Mouse (Mus musculus) liver, adult 2 months (tissue): ENCODE data around the gene Foxb1. TPM values are rescaled to one million over a fixed set of nuclear protein-coding genes. Genes with fewer than 3 reads are reported as not detected.

Experiments used
- DNase-seq: peaks from one replicate; pipeline ENCODE4 v3.0.0-alpha.2; 2011; ENCODE audit warnings: low read depth, low spot score; ENCODE audit errors: extremely low read depth
- H3K27ac ChIP-seq: fragments of 200-500 bp; replicated peaks from 2 replicates; pipeline ENCODE4 v1.5.1; 2012; ENCODE audit warnings: low read depth, mild to moderate bottlenecking, control low read depth, inconsistent platforms, low read length; ENCODE audit not compliant: insufficient read depth
- H3K27me3 ChIP-seq: fragments of 200-500 bp; 2 replicates; pipeline ENCODE4 v1.6.1; 2012; ENCODE audit warnings: mild to moderate bottlenecking, moderate library complexity, low read length, inconsistent platforms; ENCODE audit not compliant: control insufficient read depth, insufficient read depth
- H3K36me3 ChIP-seq: fragments of 200-500 bp; 2 replicates; pipeline ENCODE4 v1.6.1; 2012; ENCODE audit warnings: low read length, inconsistent platforms; ENCODE audit not compliant: control insufficient read depth, insufficient read depth
- H3K4me1 ChIP-seq: fragments of 200-500 bp; 2 replicates; pipeline ENCODE4 v1.6.1; 2011; ENCODE audit warnings: low read length; ENCODE audit not compliant: control insufficient read depth, insufficient read depth
- H3K4me3 ChIP-seq: fragments of 200-500 bp; 2 replicates; pipeline ENCODE4 v1.5.1; 2011; ENCODE audit warnings: low read depth, mild to moderate bottlenecking, control low read depth, low read length, moderate library complexity; ENCODE audit not compliant: insufficient read depth
- H3K79me2 ChIP-seq: fragments of 200-500 bp; 2 replicates; pipeline ENCODE4 v1.6.1; 2012; ENCODE audit warnings: inconsistent platforms, mild to moderate bottlenecking, low read length, moderate library complexity; ENCODE audit not compliant: control insufficient read depth, insufficient read depth
- H3K9ac ChIP-seq: fragments of 200-500 bp; 2 replicates; pipeline ENCODE4 v1.6.1; 2012; ENCODE audit warnings: low read depth, mild to moderate bottlenecking, control low read depth, inconsistent platforms, low read length
- CTCF ChIP-seq: fragments of 200-500 bp; IDR thresholded peaks from 2 replicates; pipeline ENCODE4 v1.5.1; 2011; ENCODE audit warnings: low read depth, low read length, control low read depth
- POLR2A ChIP-seq: fragments of 200-500 bp; IDR thresholded peaks from 2 replicates; pipeline ENCODE4 v1.6.1; 2011; ENCODE audit warnings: low read length, control low read depth; ENCODE audit not compliant: insufficient read depth; ENCODE audit errors: extremely low read depth
- WGBS: fragments of 180-500 bp; shearing (Covaris S2); methylation state at CpG from one replicate; pipeline ENCODE4 v1.1.7; 2018; 5-methylcytosine and 5-hydroxymethylcytosine counted together
- polyA plus RNA-seq: library from polyadenylated mRNA; depleted of rRNA; stranded (reverse); fragments of >200 nt; gene quantifications from 2 replicates; pipeline ENCODE4 v1.2.3, GENCODE M21; 2012
- total RNA-seq: library from RNA; depleted of rRNA; stranded (reverse); fragments of >200 nt; gene quantifications from 2 replicates; pipeline ENCODE4 v1.2.3, GENCODE M21; 2014

Foxb1 gene
- total and polyA plus RNA-seq, 2 experiments, result not detected

GRCm38 (mm10) chr9:69759721-69760221 is 969 bp downstream of the Foxb1 start:
- Histone ChIP-seq H3K79me2 (no peaks in the 10 kb centered on the region), H3K4me3 (no peak overlapping the region), H3K27ac (no peak overlapping the region), H3K9ac (no peak overlapping the region), H3K36me3 (no peaks in the 10 kb centered on the region), H3K4me1 (no peaks in the 10 kb centered on the region; the same call in 1 of the 2 replicates), H3K27me3 (peaks cover 32% of the 10 kb centered on the region)
- TF ChIP-seq POLR2A, result no peak
- TF ChIP-seq CTCF, result no peak
- DNase-seq, result no peak
- 2% methylated on average over 44 of the region's 44 CpGs for WGBS

- H3K36me3 ChIP-seq, result no peaks in the 10 kb centered on the region
- peaks cover 26% of the 10 kb centered on the region for H3K27me3 ChIP-seq
Observed at GRCm38 (mm10) chr9:69758946-69759615, 1.7 kb downstream of the Foxb1 start.

GRCm38 (mm10) chr9:69758506-69758905 is 2.2 kb downstream of the Foxb1 start:
- Histone ChIP-seq H3K9ac (no peak overlapping the region), H3K27me3 (peaks cover 24% of the 10 kb centered on the region), H3K4me1 (no peaks in the 10 kb centered on the region; the same call in 1 of the 2 replicates), H3K79me2 (no peaks in the 10 kb centered on the region), H3K36me3 (no peaks in the 10 kb centered on the region), H3K4me3 (no peak overlapping the region), H3K27ac (no peak overlapping the region)
- 2% methylated on average over 17 of the region's 17 CpGs for WGBS
- TF ChIP-seq POLR2A, result no peak
- TF ChIP-seq CTCF, result no peak
- no peak for DNase-seq

More at GRCm38 (mm10) chr9:69758946-69759615, 1.7 kb downstream of the Foxb1 start:
- DNase-seq, result no peak
- 4% methylated on average over 42 of the region's 42 CpGs for WGBS
- Histone ChIP-seq H3K79me2 (no peaks in the 10 kb centered on the region), H3K4me3 (no peak overlapping the region), H3K4me1 (no peaks in the 10 kb centered on the region; the same call in 1 of the 2 replicates), H3K9ac (no peak overlapping the region), H3K27ac (no peak overlapping the region)
- no peak for TF ChIP-seq CTCF
- TF ChIP-seq POLR2A, result no peak

GRCm38 (mm10) chr9:69757254-69757653 is 3.5 kb downstream of the Foxb1 start:
- no peak for DNase-seq
- Histone ChIP-seq H3K79me2 (no peaks in the 10 kb centered on the region), H3K4me1 (no peaks in the 10 kb centered on the region; the same call in 1 of the 2 replicates), H3K36me3 (no peaks in the 10 kb centered on the region), H3K9ac (no peak overlapping the region), H3K27me3 (peaks cover 24% of the 10 kb centered on the region), H3K4me3 (no peak overlapping the region), H3K27ac (no peak overlapping the region)
- TF ChIP-seq CTCF, result no peak
- no peak for TF ChIP-seq POLR2A
- WGBS, result 10% methylated on average over 4 of the region's 4 CpGs

GRCm38 (mm10) chr9:69756456-69756855 is 4.3 kb downstream of the Foxb1 start:
- no peaks in the 10 kb centered on the region for H3K79me2 ChIP-seq
- TF ChIP-seq CTCF (no peak), POLR2A (no peak)
- H3K27me3 ChIP-seq, result peaks cover 24% of the 10 kb centered on the region
- no peaks in the 10 kb centered on the region for H3K36me3 ChIP-seq
- no peak overlapping the region for H3K4me3 ChIP-seq
- no peak for DNase-seq
- 40% methylated on average over 3 of the region's 3 CpGs for WGBS
- H3K4me1 ChIP-seq, result no peaks in the 10 kb centered on the region; the same call in 1 of the 2 replicates
- no peak overlapping the region for H3K9ac ChIP-seq
- no peak overlapping the region for H3K27ac ChIP-seq

GRCm38 (mm10) chr9:69756041-69756440 is 4.7 kb downstream of the Foxb1 start:
- H3K36me3 ChIP-seq, result no peaks in the 10 kb centered on the region
- DNase-seq, result no peak
- H3K9ac ChIP-seq, result no peak overlapping the region
- peaks cover 24% of the 10 kb centered on the region for H3K27me3 ChIP-seq
- H3K79me2 ChIP-seq, result no peaks in the 10 kb centered on the region
- H3K4me3 ChIP-seq, result no peak overlapping the region
- H3K27ac ChIP-seq, result no peak overlapping the region
- WGBS, result 24% methylated on average over 7 of the region's 7 CpGs
- TF ChIP-seq CTCF (no peak), POLR2A (no peak)
- no peaks in the 10 kb centered on the region; the same call in 1 of the 2 replicates for H3K4me1 ChIP-seq
